Mouse (Mus musculus) forebrain, embryonic 12.5 days (tissue): ENCODE results near the gene Creg2. TPM values are rescaled to one million over a fixed set of nuclear protein-coding genes. Genes with fewer than 3 reads are reported as not detected.

Source experiments
- ATAC-seq: fragments of 200-750 bp; cut with Nextera tagmentation; 2 replicates; pipeline ENCODE4 v1.8.0; 2017; ENCODE audit warnings: moderate TSS enrichment; ENCODE audit not compliant: low FRiP score
- H3K27ac ChIP-seq: fragments of 300-500 bp; sonication (generic); 2 replicates; pipeline ENCODE4 v1.5.1; 2016; ENCODE audit warnings: mild to moderate bottlenecking
- H3K27me3 ChIP-seq: fragments of 300-500 bp; sonication (generic); 2 replicates; pipeline ENCODE4 v1.6.1; 2016; ENCODE audit warnings: mild to moderate bottlenecking
- H3K36me3 ChIP-seq: fragments of 300-500 bp; sonication (generic); replicated peaks from 2 replicates; pipeline ENCODE4 v1.6.1; 2016; ENCODE audit warnings: mild to moderate bottlenecking
- H3K4me1 ChIP-seq: fragments of 300-500 bp; sonication (generic); 2 replicates; pipeline ENCODE4 v1.6.1; 2016
- H3K4me2 ChIP-seq: fragments of 300-500 bp; sonication (generic); 2 replicates; pipeline ENCODE4 v1.6.1; 2016; ENCODE audit warnings: mild to moderate bottlenecking, moderate library complexity
- H3K4me3 ChIP-seq: fragments of 300-500 bp; sonication (generic); replicated peaks from 2 replicates; pipeline ENCODE4 v1.5.1; 2016; ENCODE audit warnings: mild to moderate bottlenecking
- H3K9ac ChIP-seq: fragments of 300-500 bp; sonication (generic); 2 replicates; pipeline ENCODE4 v1.6.1; 2016; ENCODE audit warnings: mild to moderate bottlenecking
- H3K9me3 ChIP-seq: fragments of 300-500 bp; sonication (generic); 2 replicates; pipeline ENCODE4 v1.6.1; 2016
- WGBS: fragments of 180-500 bp; shearing (Covaris S2); methylation state at CpG from one replicate; pipeline ENCODE4 v1.1.7; 2016; 5-methylcytosine and 5-hydroxymethylcytosine counted together
- polyA plus RNA-seq: library from polyadenylated mRNA; unstranded; fragments of >200 nt; fragmentation: Nextera tagmentation; extraction: Ambion mirVana; gene quantifications from 2 replicates; pipeline ENCODE4 v1.2.1, GENCODE M21; 2016

Creg2 gene
- 0.22 and 0.38 TPM in 2 replicates for polyA plus RNA-seq

GRCm38 (mm10) chr1:39651241-39651548, at the start of gene Creg2:
Gene Creg2 (minus strand): TSS chr1:39651474.
- Histone ChIP-seq H3K4me1 (peaks cover 20% of the 10 kb centered on the region), H3K9ac (peak within 1 kb of the TSS; percentile 72), H3K4me3 (peak within 1 kb of the TSS; percentile 60), H3K36me3 (no peaks in the 10 kb centered on the region), H3K9me3 (no peaks in the 10 kb centered on the region), H3K4me2 (peak within 1 kb of the TSS; percentile 100), H3K27me3 (peaks cover 50% of the 10 kb centered on the region), H3K27ac (no peak within 1 kb of the TSS)
- ATAC-seq, result no peak; the same call in none of the 2 replicates
- WGBS, result 41% methylated on average over 9 of the region's 9 CpGs

DNA sequence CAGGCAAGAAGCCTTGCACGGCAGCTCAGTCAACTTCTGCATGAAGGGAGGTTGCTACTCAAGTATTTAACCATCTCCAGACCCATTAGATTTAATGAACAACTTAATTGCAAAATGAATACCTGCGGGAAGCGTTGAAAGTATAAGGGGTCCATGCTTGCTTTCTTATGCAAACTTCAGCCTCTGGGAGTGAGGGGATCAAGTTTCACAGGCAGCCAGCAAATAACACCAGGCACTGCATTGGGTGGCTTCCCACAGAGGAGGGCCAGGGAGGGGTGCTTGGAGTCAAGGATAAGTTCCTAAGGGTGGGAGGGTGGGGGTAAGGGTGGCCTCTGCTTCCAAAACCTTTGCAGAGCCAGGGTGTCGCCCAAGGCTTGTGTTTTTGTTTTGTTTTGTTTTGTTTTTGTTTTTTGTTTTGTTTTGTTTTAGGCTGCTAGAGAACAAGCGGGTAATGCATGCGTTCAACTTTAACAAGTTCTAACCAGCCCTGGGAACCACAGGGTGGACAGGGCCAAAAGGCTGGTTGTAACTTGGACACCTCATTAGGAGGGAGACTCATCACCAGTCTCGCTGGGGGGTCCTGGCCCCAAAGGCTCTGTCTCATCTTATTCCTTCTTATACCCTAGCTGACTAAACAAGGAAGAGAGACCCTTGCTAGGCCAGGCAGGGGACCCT, 49.5 kb upstream of the Creg2 start:
- Histone ChIP-seq H3K4me2 (peak overlapping the region; percentile 31), H3K9me3 (no peaks in the 10 kb centered on the region), H3K4me1 (peaks cover 41% of the 10 kb centered on the region), H3K27me3 (peaks cover 3% of the 10 kb centered on the region; the same call in 1 of the 2 replicates), H3K27ac (peak overlapping the region; percentile 74), H3K36me3 (no peaks in the 10 kb centered on the region), H3K4me3 (no peak overlapping the region), H3K9ac (peak overlapping the region; percentile 1; the same call in 1 of the 2 replicates)
- WGBS, result 4% methylated on average over 7 of the region's 7 CpGs
- peak; percentile 52; the same call in 1 of the 2 replicates for ATAC-seq

- Histone ChIP-seq H3K9me3 (no peaks in the 10 kb centered on the region), H3K27me3 (peaks cover 3% of the 10 kb centered on the region; the same call in 1 of the 2 replicates), H3K36me3 (no peaks in the 10 kb centered on the region), H3K4me2 (no peak overlapping the region), H3K27ac (no peak overlapping the region), H3K4me1 (peaks cover 49% of the 10 kb centered on the region), H3K9ac (no peak overlapping the region), H3K4me3 (no peak overlapping the region)
- 25% methylated on average over 6 of the region's 6 CpGs for WGBS
- no peak for ATAC-seq
These were observed 47.2 kb upstream of the Creg2 start for GRCm38 (mm10) chr1:39698456-39698855.

GRCm38 (mm10) chr1:39695198-39695597, 43.9 kb upstream of the Creg2 start:
- Histone ChIP-seq H3K9me3 (no peaks in the 10 kb centered on the region), H3K4me2 (no peak overlapping the region), H3K4me1 (peaks cover 16% of the 10 kb centered on the region), H3K36me3 (no peaks in the 10 kb centered on the region), H3K27ac (no peak overlapping the region), H3K9ac (no peak overlapping the region), H3K4me3 (no peak overlapping the region), H3K27me3 (peaks cover 3% of the 10 kb centered on the region; the same call in 1 of the 2 replicates)
- 38% methylated on average over 4 of the region's 4 CpGs for WGBS
- ATAC-seq, result no peak

DNA sequence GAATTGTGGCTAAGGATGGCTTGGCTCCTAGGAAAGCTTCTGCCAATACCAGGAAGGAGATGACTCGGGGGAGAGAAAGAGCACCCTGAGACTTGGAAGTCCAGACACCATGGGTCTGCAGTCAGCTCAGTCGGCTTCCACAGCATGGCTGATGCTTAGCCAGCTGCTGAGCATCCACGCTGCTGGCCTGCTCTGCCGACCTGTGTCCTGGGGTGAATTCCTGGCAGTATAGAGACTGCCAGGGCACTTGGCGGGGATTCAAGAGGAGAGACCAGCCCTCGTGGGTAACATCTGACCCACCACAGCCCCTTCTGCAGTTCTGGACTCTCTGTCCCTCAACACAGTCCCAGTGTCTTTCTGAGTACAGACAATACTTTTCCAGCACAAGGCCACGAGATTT, 43.5 kb upstream of the Creg2 start:
- Histone ChIP-seq H3K9ac (no peak overlapping the region), H3K4me3 (no peak overlapping the region), H3K4me2 (no peak overlapping the region), H3K27me3 (peaks cover 3% of the 10 kb centered on the region; the same call in 1 of the 2 replicates), H3K9me3 (no peaks in the 10 kb centered on the region), H3K27ac (no peak overlapping the region), H3K36me3 (no peaks in the 10 kb centered on the region), H3K4me1 (peaks cover 14% of the 10 kb centered on the region; the same call in 1 of the 2 replicates)
- no peak for ATAC-seq
- 45% methylated on average over 7 of the region's 7 CpGs for WGBS

DNA sequence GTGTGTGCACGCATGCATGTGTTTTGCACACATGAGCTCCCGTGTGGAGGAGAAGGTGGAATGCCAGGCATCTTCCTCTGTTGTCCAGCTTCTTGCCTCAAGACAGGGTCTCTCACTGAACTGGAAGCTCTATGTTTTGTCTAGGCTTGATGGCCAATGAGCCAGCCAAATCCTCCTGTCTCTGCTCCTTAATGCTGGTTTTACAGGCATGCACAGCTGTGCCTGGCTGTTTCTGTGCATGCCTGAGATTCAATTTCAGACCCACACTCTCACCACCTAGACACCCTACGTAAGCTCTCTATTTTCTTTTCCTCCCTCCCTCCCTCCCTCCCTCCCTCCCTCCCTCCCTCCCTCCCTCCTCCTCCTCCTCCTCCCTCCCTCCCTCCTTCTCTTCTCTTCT, 40.7 kb upstream of the Creg2 start:
- WGBS, result 82% methylated on average over 3 of the region's 3 CpGs
- Histone ChIP-seq H3K27me3 (peaks cover 3% of the 10 kb centered on the region; the same call in 1 of the 2 replicates), H3K9ac (no peak overlapping the region), H3K9me3 (no peaks in the 10 kb centered on the region), H3K4me3 (no peak overlapping the region), H3K36me3 (no peaks in the 10 kb centered on the region), H3K4me2 (no peak overlapping the region), H3K27ac (no peak overlapping the region), H3K4me1 (peaks cover 7% of the 10 kb centered on the region; the same call in 1 of the 2 replicates)
- no peak for ATAC-seq

GRCm38 (mm10) chr1:39691061-39691460, 39.8 kb upstream of the Creg2 start:
- Histone ChIP-seq H3K9me3 (no peaks in the 10 kb centered on the region), H3K36me3 (no peaks in the 10 kb centered on the region), H3K27ac (no peak overlapping the region), H3K4me1 (peaks cover 10% of the 10 kb centered on the region; the same call in 1 of the 2 replicates), H3K4me3 (no peak overlapping the region), H3K4me2 (no peak overlapping the region), H3K27me3 (no peaks in the 10 kb centered on the region; the same call in 1 of the 2 replicates), H3K9ac (no peak overlapping the region)
- ATAC-seq, result no peak
- 65% methylated on average over 4 of the region's 4 CpGs for WGBS

GRCm38 (mm10) chr1:39688573-39688972, 37.3 kb upstream of the Creg2 start:
- H3K4me1 ChIP-seq, result 0 out of 2 replicates have a peak, but pooled peaks cover 3% of the 10 kb centered on the region
- WGBS, result 84% methylated on average over 6 of the region's 6 CpGs
- no peaks in the 10 kb centered on the region; the same call in 1 of the 2 replicates for H3K27me3 ChIP-seq
- ATAC-seq, result no peak
- no peaks in the 10 kb centered on the region for H3K36me3 ChIP-seq
- no peaks in the 10 kb centered on the region for H3K9me3 ChIP-seq
- no peak overlapping the region for H3K27ac ChIP-seq
- H3K4me3 ChIP-seq, result no peak overlapping the region
- H3K4me2 ChIP-seq, result no peak overlapping the region
- H3K9ac ChIP-seq, result no peak overlapping the region

DNA sequence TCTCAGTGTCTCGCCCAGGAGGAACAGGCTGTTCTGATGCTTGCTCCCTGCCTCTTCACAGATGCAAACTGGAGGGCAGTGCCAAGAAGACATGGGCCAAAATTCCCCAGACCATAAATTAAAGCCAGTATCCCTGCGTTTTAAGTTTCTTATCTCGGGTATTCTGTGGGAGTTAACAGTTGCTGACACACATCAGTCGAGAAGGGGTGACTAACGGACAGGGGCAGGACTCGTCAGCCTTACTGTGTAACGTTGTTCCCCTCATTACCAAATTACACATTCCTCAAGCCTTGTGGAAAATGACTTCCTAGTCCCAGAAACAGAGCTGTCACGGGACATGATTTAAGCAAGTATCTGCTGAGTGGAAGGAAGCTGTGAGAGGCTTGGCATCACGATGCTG, 36.0 kb upstream of the Creg2 start:
- no peak overlapping the region for H3K27ac ChIP-seq
- 0 out of 2 replicates have a peak, but pooled peaks cover 3% of the 10 kb centered on the region for H3K4me1 ChIP-seq
- no peaks in the 10 kb centered on the region for H3K36me3 ChIP-seq
- H3K4me2 ChIP-seq, result no peak overlapping the region
- 78% methylated on average over 9 of the region's 9 CpGs for WGBS
- H3K4me3 ChIP-seq, result no peak overlapping the region
- ATAC-seq, result no peak
- H3K9ac ChIP-seq, result no peak overlapping the region
- H3K9me3 ChIP-seq, result no peaks in the 10 kb centered on the region
- H3K27me3 ChIP-seq, result no peaks in the 10 kb centered on the region; the same call in 1 of the 2 replicates

DNA sequence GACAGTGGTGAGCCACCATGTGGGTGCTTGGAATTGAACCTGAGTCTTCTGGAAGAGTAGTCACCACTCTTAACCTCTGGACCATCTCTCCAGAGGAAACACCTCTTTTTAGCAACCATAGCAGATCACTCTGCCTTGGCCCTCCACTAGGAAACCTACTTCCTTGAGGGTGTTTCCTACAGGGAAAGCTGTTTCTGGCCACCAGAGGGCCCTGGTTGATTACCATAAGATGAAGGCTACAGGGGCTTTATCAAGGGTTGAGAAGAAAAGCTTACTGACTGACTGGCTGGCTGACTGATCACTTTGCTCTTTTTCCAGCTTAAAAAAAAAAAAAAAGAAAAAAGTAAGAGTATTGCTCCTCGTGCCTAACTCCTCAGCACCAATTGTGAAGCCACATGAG, 34.6 kb upstream of the Creg2 start:
- WGBS, result 0% methylated on average over 1 of the region's 1 CpGs
- no peak overlapping the region for H3K9ac ChIP-seq
- H3K27ac ChIP-seq, result no peak overlapping the region
- H3K9me3 ChIP-seq, result no peaks in the 10 kb centered on the region
- no peak overlapping the region for H3K4me2 ChIP-seq
- no peak overlapping the region for H3K4me3 ChIP-seq
- no peaks in the 10 kb centered on the region for H3K27me3 ChIP-seq
- H3K36me3 ChIP-seq, result no peaks in the 10 kb centered on the region
- ATAC-seq, result 0 out of 2 replicates have a peak, but pooled peaks have one; percentile 63
- H3K4me1 ChIP-seq, result 0 out of 2 replicates have a peak, but pooled peaks cover 3% of the 10 kb centered on the region

GRCm38 (mm10) chr1:39681638-39682037, 30.4 kb upstream of the Creg2 start:
- ATAC-seq, result no peak
- H3K4me1 ChIP-seq, result 0 out of 2 replicates have a peak, but pooled peaks cover 3% of the 10 kb centered on the region
- 93% methylated on average over 5 of the region's 5 CpGs for WGBS

GRCm38 (mm10) chr1:39680546-39680945, 29.3 kb upstream of the Creg2 start:
- no peak overlapping the region for H3K4me3 ChIP-seq
- H3K27ac ChIP-seq, result no peak overlapping the region
- H3K4me1 ChIP-seq, result no peaks in the 10 kb centered on the region
- no peaks in the 10 kb centered on the region for H3K9me3 ChIP-seq
- WGBS, result 72% methylated on average over 6 of the region's 6 CpGs
- ATAC-seq, result no peak
- no peak overlapping the region for H3K4me2 ChIP-seq
- no peak overlapping the region for H3K9ac ChIP-seq
- no peaks in the 10 kb centered on the region for H3K36me3 ChIP-seq
- no peaks in the 10 kb centered on the region for H3K27me3 ChIP-seq

More at GRCm38 (mm10) chr1:39681638-39682037, 30.4 kb upstream of the Creg2 start:
- H3K4me2 ChIP-seq, result no peak overlapping the region
- H3K4me3 ChIP-seq, result no peak overlapping the region
- no peaks in the 10 kb centered on the region for H3K27me3 ChIP-seq
- no peaks in the 10 kb centered on the region for H3K36me3 ChIP-seq
- no peak overlapping the region for H3K27ac ChIP-seq
- no peak overlapping the region for H3K9ac ChIP-seq
- H3K9me3 ChIP-seq, result no peaks in the 10 kb centered on the region

- no peaks in the 10 kb centered on the region for H3K36me3 ChIP-seq
- 78% methylated on average over 8 of the region's 8 CpGs for WGBS
- no peaks in the 10 kb centered on the region for H3K27me3 ChIP-seq
- no peak overlapping the region for H3K9ac ChIP-seq
- H3K27ac ChIP-seq, result no peak overlapping the region
- H3K4me3 ChIP-seq, result no peak overlapping the region
- ATAC-seq, result no peak
- no peak overlapping the region for H3K4me2 ChIP-seq
- H3K9me3 ChIP-seq, result no peaks in the 10 kb centered on the region
- no peaks in the 10 kb centered on the region for H3K4me1 ChIP-seq
These were observed 27.6 kb upstream of the Creg2 start for GRCm38 (mm10) chr1:39678883-39679282.
